Mouse (Mus musculus) skeletal muscle tissue, adult 2 months (tissue): ENCODE data around the gene Rhbdf1.
A peak's percentile ranks its signal among the peaks of the same experiment; 100 is the strongest.

Experiments
- DNase-seq: peaks from one replicate; pipeline ENCODE4 v3.0.0-alpha.2; 2012; ENCODE audit warnings: low read depth, low spot score

Gene Rhbdf1

GRCm38 (mm10) chr11:32221951-32222409, at the start of gene Rhbdf1:
Rhbdf1 (minus strand) TSS chr11:32222300.
- no peak for DNase-seq

GRCm38 (mm10) chr11:32271178-32271577, 49.1 kb upstream of the Rhbdf1 start:
- no peak for DNase-seq

GRCm38 (mm10) chr11:32268952-32269351, 46.9 kb upstream of the Rhbdf1 start:
- no peak for DNase-seq

- no peak for DNase-seq
These were observed 45.9 kb upstream of the Rhbdf1 start for GRCm38 (mm10) chr11:32267964-32268363.

- DNase-seq = peak; percentile 95
These were observed 45.2 kb upstream of the Rhbdf1 start, which contains the start of gene Nprl3 for GRCm38 (mm10) chr11:32267188-32267884. Nprl3 (minus strand) TSS chr11:32267707.

GRCm38 (mm10) chr11:32266776-32267175, 44.7 kb upstream of the Rhbdf1 start:
- DNase-seq = no peak

- no peak for DNase-seq
These were observed 44.1 kb upstream of the Rhbdf1 start for GRCm38 (mm10) chr11:32266194-32266593.

- no peak for DNase-seq
These were observed 43.1 kb upstream of the Rhbdf1 start for GRCm38 (mm10) chr11:32265117-32265738.

GRCm38 (mm10) chr11:32262674-32263415, 40.7 kb upstream of the Rhbdf1 start:
- no peak for DNase-seq

GRCm38 (mm10) chr11:32256566-32256965, 34.5 kb upstream of the Rhbdf1 start:
- no peak for DNase-seq

GRCm38 (mm10) chr11:32256146-32256545, 34.0 kb upstream of the Rhbdf1 start:
- no peak for DNase-seq

- no peak for DNase-seq
These were observed 31.0 kb upstream of the Rhbdf1 start for GRCm38 (mm10) chr11:32253121-32253520.

GRCm38 (mm10) chr11:32250880-32251763, 29.0 kb upstream of the Rhbdf1 start:
- DNase-seq = no peak

GRCm38 (mm10) chr11:32248350-32248749, 26.2 kb upstream of the Rhbdf1 start:
- no peak for DNase-seq

- DNase-seq = no peak
These were observed 25.0 kb upstream of the Rhbdf1 start for GRCm38 (mm10) chr11:32247068-32247467.

- no peak for DNase-seq
These were observed 23.5 kb upstream of the Rhbdf1 start for GRCm38 (mm10) chr11:32245614-32246013.

- DNase-seq = no peak
These were observed 22.5 kb upstream of the Rhbdf1 start for GRCm38 (mm10) chr11:32244617-32245016.

GRCm38 (mm10) chr11:32244064-32244463, 22.0 kb upstream of the Rhbdf1 start:
- DNase-seq = no peak

- DNase-seq = no peak
These were observed 21.3 kb upstream of the Rhbdf1 start for GRCm38 (mm10) chr11:32243205-32243955.

- no peak for DNase-seq
These were observed 20.1 kb upstream of the Rhbdf1 start for GRCm38 (mm10) chr11:32242209-32242608.

GRCm38 (mm10) chr11:32241391-32241790, 19.3 kb upstream of the Rhbdf1 start:
- no peak for DNase-seq
